Mouse (Mus musculus) hindbrain, embryonic 13.5 days (tissue): ENCODE measurements around the gene Unc5cl. TPM values are rescaled to one million over a fixed set of nuclear protein-coding genes. Genes with fewer than 3 reads are reported as not detected.

Source experiments
- ATAC-seq: fragments of 200-750 bp; cut with Nextera tagmentation; 2 replicates; pipeline ENCODE4 v1.8.0; 2017; ENCODE audit warnings: moderate TSS enrichment; ENCODE audit not compliant: low FRiP score
- H3K27ac ChIP-seq: fragments of 300-500 bp; sonication (generic); 2 replicates; pipeline ENCODE4 v1.5.1; 2015; ENCODE audit warnings: inconsistent platforms, mild to moderate bottlenecking, moderate library complexity
- H3K27me3 ChIP-seq: fragments of 300-500 bp; sonication (generic); 2 replicates; pipeline ENCODE4 v1.6.1; 2015; ENCODE audit warnings: mild to moderate bottlenecking, inconsistent platforms
- H3K36me3 ChIP-seq: fragments of 300-500 bp; sonication (generic); 2 replicates; pipeline ENCODE4 v1.6.1; 2015; ENCODE audit warnings: mild to moderate bottlenecking, inconsistent platforms
- H3K4me1 ChIP-seq: fragments of 300-500 bp; sonication (generic); replicated peaks from 2 replicates; pipeline ENCODE4 v1.6.1; 2015; ENCODE audit warnings: inconsistent platforms
- H3K4me2 ChIP-seq: fragments of 300-500 bp; sonication (generic); 2 replicates; pipeline ENCODE4 v1.6.1; 2015; ENCODE audit warnings: inconsistent platforms, mild to moderate bottlenecking, moderate library complexity
- H3K4me3 ChIP-seq: fragments of 300-500 bp; sonication (generic); 2 replicates; pipeline ENCODE4 v1.5.1; 2015; ENCODE audit warnings: mild to moderate bottlenecking, inconsistent platforms
- H3K9ac ChIP-seq: fragments of 300-500 bp; sonication (generic); 2 replicates; pipeline ENCODE4 v1.6.1; 2015; ENCODE audit warnings: mild to moderate bottlenecking, inconsistent platforms
- H3K9me3 ChIP-seq: fragments of 300-500 bp; sonication (generic); 2 replicates; pipeline ENCODE4 v1.6.1; 2016; ENCODE audit warnings: inconsistent platforms
- WGBS: fragments of 180-500 bp; shearing (Covaris S2); methylation state at CpG from one replicate; pipeline ENCODE4 v1.1.7; 2015; 5-methylcytosine and 5-hydroxymethylcytosine counted together
- polyA plus RNA-seq: library from polyadenylated mRNA; unstranded; fragments of >200 nt; fragmentation: Nextera tagmentation; extraction: Ambion mirVana; gene quantifications from 2 replicates; pipeline ENCODE4 v1.2.1, GENCODE M21; 2015

Gene Unc5cl
- polyA plus RNA-seq, 1 experiment from 2014 or later = 0.26 TPM

GRCm38 (mm10) chr17:48434479-48434878, 20.2 kb upstream of the Unc5cl start:
- no peak overlapping the region for H3K4me2 ChIP-seq
- H3K9ac ChIP-seq = no peak overlapping the region
- no peak for ATAC-seq
- H3K4me3 ChIP-seq = no peak overlapping the region
- H3K27me3 ChIP-seq = no peaks in the 10 kb centered on the region
- H3K27ac ChIP-seq = no peak overlapping the region
- peaks cover 32% of the 10 kb centered on the region for H3K4me1 ChIP-seq
- no peaks in the 10 kb centered on the region for H3K9me3 ChIP-seq
- H3K36me3 ChIP-seq = no peaks in the 10 kb centered on the region
- 84% methylated on average over 5 of the region's 5 CpGs for WGBS

- 0 out of 2 replicates have a peak overlapping the region, but pooled peaks have one; percentile 44 for H3K27ac ChIP-seq
- WGBS = 82% methylated on average over 1 of the region's 1 CpGs
- ATAC-seq = no peak
Measured at GRCm38 (mm10) chr17:48436487-48436886, 18.2 kb upstream of the Unc5cl start.

GRCm38 (mm10) chr17:48437421-48437911, 17.2 kb upstream of the Unc5cl start:
- H3K36me3 ChIP-seq = no peaks in the 10 kb centered on the region
- H3K4me2 ChIP-seq = no peak overlapping the region
- H3K4me3 ChIP-seq = no peak overlapping the region
- H3K27me3 ChIP-seq = no peaks in the 10 kb centered on the region
- no peaks in the 10 kb centered on the region for H3K9me3 ChIP-seq
- ATAC-seq = 0 out of 2 replicates have a peak, but pooled peaks have one; percentile 36
- 44% methylated on average over 7 of the region's 7 CpGs for whole genome bisulfite sequencing
- H3K27ac ChIP-seq = peak overlapping the region; percentile 60
- no peak overlapping the region for H3K9ac ChIP-seq
- peaks cover 30% of the 10 kb centered on the region for H3K4me1 ChIP-seq

More at GRCm38 (mm10) chr17:48436487-48436886, 18.2 kb upstream of the Unc5cl start:
- Histone ChIP-seq H3K36me3 (no peaks in the 10 kb centered on the region), H3K4me3 (no peak overlapping the region), H3K9me3 (no peaks in the 10 kb centered on the region), H3K9ac (no peak overlapping the region), H3K27me3 (no peaks in the 10 kb centered on the region), H3K4me1 (peaks cover 32% of the 10 kb centered on the region), H3K4me2 (no peak overlapping the region)

DNA sequence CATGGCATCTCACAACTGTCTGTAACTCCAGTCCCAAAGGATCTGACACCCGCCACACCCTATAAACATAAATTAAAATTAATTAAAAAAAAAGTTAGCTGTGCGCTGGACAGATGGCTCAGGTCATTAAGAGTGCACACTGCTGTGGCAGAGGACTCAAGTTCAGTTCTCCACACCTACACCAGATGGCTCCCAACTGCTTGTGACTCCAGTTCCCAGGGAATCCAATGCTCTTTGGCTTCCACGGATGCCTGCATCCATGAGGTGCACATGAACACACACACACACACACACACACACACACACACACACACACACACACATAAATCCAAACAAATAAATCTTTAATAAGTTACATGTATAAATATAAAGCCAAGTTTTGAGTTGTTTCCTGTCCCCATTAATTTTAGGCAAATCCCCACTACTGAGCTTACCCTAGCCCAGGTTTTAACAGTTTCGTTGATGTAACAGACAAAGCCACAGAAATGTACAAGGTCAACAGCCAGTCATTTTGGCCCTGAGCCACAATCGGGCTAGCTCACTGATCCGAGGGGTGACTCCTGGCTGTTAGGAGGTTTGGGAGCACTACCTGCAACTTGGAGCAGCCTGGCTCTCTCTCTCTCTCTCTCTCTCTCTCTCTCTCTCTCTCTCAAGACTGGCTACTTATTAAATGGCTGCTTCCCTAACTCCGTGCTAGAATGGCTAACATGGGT, 11.8 kb upstream of the Unc5cl start:
- no peaks in the 10 kb centered on the region for H3K36me3 ChIP-seq
- H3K27me3 ChIP-seq = no peaks in the 10 kb centered on the region
- ATAC-seq = 0 out of 2 replicates have a peak, but pooled peaks have one; percentile 17
- H3K9ac ChIP-seq = no peak overlapping the region
- WGBS = 62% methylated on average over 7 of the region's 7 CpGs
- H3K9me3 ChIP-seq = no peaks in the 10 kb centered on the region
- peaks cover 3% of the 10 kb centered on the region for H3K4me1 ChIP-seq
- no peak overlapping the region for H3K27ac ChIP-seq
- no peak overlapping the region for H3K4me3 ChIP-seq
- no peak overlapping the region for H3K4me2 ChIP-seq

- 46% methylated on average over 16 of the region's 16 CpGs for WGBS
Measured at GRCm38 (mm10) chr17:48443542-48444145, 11.1 kb upstream of the Unc5cl start.

GRCm38 (mm10) chr17:48447675-48448074, 7.0 kb upstream of the Unc5cl start:
- Histone ChIP-seq H3K36me3 (no peaks in the 10 kb centered on the region), H3K27me3 (peaks cover 3% of the 10 kb centered on the region; the same call in 1 of the 2 replicates), H3K4me2 (no peak overlapping the region), H3K27ac (no peak overlapping the region), H3K4me3 (no peak overlapping the region), H3K4me1 (peaks cover 11% of the 10 kb centered on the region), H3K9ac (no peak overlapping the region), H3K9me3 (no peaks in the 10 kb centered on the region)
- no peak for ATAC-seq
- WGBS = 76% methylated on average over 8 of the region's 8 CpGs

More at GRCm38 (mm10) chr17:48443542-48444145, 11.1 kb upstream of the Unc5cl start:
- H3K27me3 ChIP-seq = no peaks in the 10 kb centered on the region
- no peak overlapping the region for H3K27ac ChIP-seq
- no peaks in the 10 kb centered on the region for H3K36me3 ChIP-seq
- H3K9ac ChIP-seq = no peak overlapping the region
- no peak for ATAC-seq
- H3K4me3 ChIP-seq = no peak overlapping the region
- no peak overlapping the region for H3K4me2 ChIP-seq
- no peaks in the 10 kb centered on the region for H3K9me3 ChIP-seq
- no peaks in the 10 kb centered on the region for H3K4me1 ChIP-seq

GRCm38 (mm10) chr17:48450666-48451352, 3.9 kb upstream of the Unc5cl start:
- Histone ChIP-seq H3K4me3 (no peak overlapping the region), H3K9me3 (no peaks in the 10 kb centered on the region), H3K4me2 (no peak overlapping the region), H3K27ac (no peak overlapping the region), H3K9ac (no peak overlapping the region), H3K27me3 (peaks cover 3% of the 10 kb centered on the region; the same call in 1 of the 2 replicates), H3K4me1 (peaks cover 11% of the 10 kb centered on the region), H3K36me3 (no peaks in the 10 kb centered on the region)
- no peak for ATAC-seq
- WGBS = 68% methylated on average over 13 of the region's 13 CpGs

DNA sequence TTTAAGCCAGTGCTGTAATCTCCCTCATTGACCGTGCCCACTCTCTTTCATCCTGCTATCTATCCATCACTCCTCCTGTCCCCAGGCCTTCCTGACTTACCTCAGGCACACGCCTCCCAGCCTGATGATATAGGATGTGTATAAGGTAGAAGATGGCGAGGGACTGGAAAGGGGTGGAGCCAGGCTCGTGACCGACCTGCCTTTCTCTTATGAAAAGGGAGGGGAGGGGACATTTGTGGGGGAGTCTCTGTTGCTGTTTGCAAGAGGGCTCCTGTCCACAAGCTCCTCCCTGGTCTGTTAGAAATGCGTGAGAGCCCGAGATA, 3.4 kb upstream of the Unc5cl start, which contains the start of gene Tspo2:
TSS of gene Tspo2 (minus strand) at position 170 of the 323 bp plus-strand sequence.
- Histone ChIP-seq H3K9ac (no peak within 1 kb of the TSS), H3K9me3 (no peaks in the 10 kb centered on the region), H3K27me3 (peaks cover 3% of the 10 kb centered on the region; the same call in 1 of the 2 replicates), H3K4me2 (no peak within 1 kb of the TSS), H3K27ac (no peak within 1 kb of the TSS), H3K4me1 (peaks cover 11% of the 10 kb centered on the region), H3K4me3 (no peak within 1 kb of the TSS), H3K36me3 (no peaks in the 10 kb centered on the region)
- ATAC-seq = no peak
- 59% methylated on average over 7 of the region's 7 CpGs for WGBS

GRCm38 (mm10) chr17:48451753-48452444, 2.8 kb upstream of the Unc5cl start:
- Histone ChIP-seq H3K27ac (no peak overlapping the region), H3K9me3 (no peaks in the 10 kb centered on the region), H3K9ac (no peak overlapping the region), H3K27me3 (peaks cover 3% of the 10 kb centered on the region; the same call in 1 of the 2 replicates), H3K4me3 (no peak overlapping the region), H3K36me3 (no peaks in the 10 kb centered on the region), H3K4me1 (peaks cover 11% of the 10 kb centered on the region), H3K4me2 (no peak overlapping the region)
- no peak for ATAC-seq
- WGBS = 59% methylated on average over 9 of the region's 9 CpGs

DNA sequence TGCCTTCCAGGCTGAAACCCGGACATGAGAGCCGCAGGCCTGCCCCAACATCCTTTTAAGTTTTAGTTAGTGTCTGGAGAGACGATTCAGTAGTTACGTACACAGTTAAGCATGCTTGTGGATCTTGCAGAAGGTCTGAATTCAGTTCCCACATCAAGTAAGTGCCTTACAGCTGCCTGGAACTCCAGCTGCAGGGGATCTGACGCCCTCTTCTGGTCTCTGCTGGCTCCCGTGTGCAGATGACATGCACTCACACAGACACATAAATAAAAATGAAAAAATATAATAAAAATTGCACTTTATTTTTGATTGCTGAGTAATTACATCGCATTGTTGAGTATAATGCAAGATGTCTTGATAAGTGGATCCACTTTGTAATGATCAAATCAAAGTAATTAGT, 1.2 kb upstream of the Unc5cl start:
- no peaks in the 10 kb centered on the region for H3K36me3 ChIP-seq
- H3K4me3 ChIP-seq = no peak overlapping the region
- no peak for ATAC-seq
- H3K9ac ChIP-seq = no peak overlapping the region
- 80% methylated on average over 7 of the region's 7 CpGs for WGBS
- no peaks in the 10 kb centered on the region for H3K9me3 ChIP-seq
- no peak overlapping the region for H3K27ac ChIP-seq
- no peak overlapping the region for H3K4me2 ChIP-seq
- H3K4me1 ChIP-seq = peaks cover 11% of the 10 kb centered on the region
- peaks cover 3% of the 10 kb centered on the region; the same call in 1 of the 2 replicates for H3K27me3 ChIP-seq

DNA sequence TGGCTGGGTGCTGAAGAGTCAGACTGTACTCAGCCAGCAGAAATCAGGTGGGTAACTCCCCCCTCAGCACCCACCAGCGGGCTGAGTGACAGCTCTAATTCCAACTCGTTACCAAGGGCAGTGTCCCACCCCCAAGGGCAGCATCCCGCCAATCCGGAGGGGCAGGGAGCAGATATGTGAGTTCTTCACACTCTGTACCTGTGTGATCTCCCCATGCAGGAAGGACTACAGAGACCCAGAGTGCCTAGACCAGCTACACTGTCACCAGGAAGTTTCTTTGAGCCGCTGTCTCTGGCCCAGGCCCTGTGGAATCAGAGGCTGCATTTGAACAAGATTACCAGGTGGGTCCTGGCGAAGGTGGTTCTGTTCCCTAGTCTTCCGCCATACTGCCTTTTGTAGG, 511 bp upstream of the Unc5cl start:
- 61% methylated on average over 7 of the region's 7 CpGs for WGBS
- H3K4me3 ChIP-seq = no peak overlapping the region
- H3K36me3 ChIP-seq = no peaks in the 10 kb centered on the region
- H3K9me3 ChIP-seq = no peaks in the 10 kb centered on the region
- no peak overlapping the region for H3K9ac ChIP-seq
- peaks cover 3% of the 10 kb centered on the region; the same call in 1 of the 2 replicates for H3K27me3 ChIP-seq
- H3K4me1 ChIP-seq = peaks cover 11% of the 10 kb centered on the region
- H3K4me2 ChIP-seq = no peak overlapping the region
- ATAC-seq = no peak
- no peak overlapping the region for H3K27ac ChIP-seq

DNA sequence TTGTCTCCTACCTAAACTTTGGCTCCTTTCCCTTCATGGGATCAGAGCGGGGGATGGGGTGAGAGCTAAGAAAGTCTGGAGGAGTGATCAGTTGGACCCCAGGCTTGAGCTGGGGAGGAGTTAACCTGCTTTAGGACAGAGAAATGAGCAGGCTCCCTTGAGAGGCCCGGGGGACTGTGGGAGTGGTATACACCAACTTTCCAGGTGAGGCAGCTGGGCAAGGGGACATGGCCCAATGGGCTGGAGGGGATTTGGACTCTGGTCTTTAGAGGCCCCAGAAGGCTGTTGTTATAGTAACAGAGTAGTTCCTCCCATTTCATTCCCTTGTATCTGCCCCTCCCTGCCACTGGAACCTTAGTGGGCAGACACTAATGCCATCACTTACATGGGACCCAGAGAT, 1.3 kb downstream of the Unc5cl start:
- Histone ChIP-seq H3K4me2 (no peak overlapping the region), H3K9me3 (no peaks in the 10 kb centered on the region), H3K4me3 (no peak overlapping the region), H3K4me1 (peaks cover 11% of the 10 kb centered on the region), H3K36me3 (no peaks in the 10 kb centered on the region), H3K27ac (no peak overlapping the region), H3K27me3 (no peaks in the 10 kb centered on the region), H3K9ac (no peak overlapping the region)
- no peak for ATAC-seq
- 90% methylated on average over 2 of the region's 2 CpGs for WGBS
